Mouse (Mus musculus) spleen, adult 18-20 months (tissue): Measurements from ENCODE around the gene 3110018I06Rik.

Source experiments
- DNase-seq, 2 experiments: peaks; one replicate each; pipeline ENCODE4 v3.0.0; 2022; ENCODE audit warnings: mixed read lengths in 2 of 2

Gene 3110018I06Rik

GRCm38 (mm10) chr12:107488371-107488770, at the start of gene 3110018I06Rik:
Gene 3110018I06Rik (plus strand): TSS chr12:107488632.
- DNase-seq = no peak

GRCm38 (mm10) chr12:107444681-107445080, 43.8 kb upstream of the 3110018I06Rik start:
- DNase-seq = no peak

GRCm38 (mm10) chr12:107457835-107458234, 30.6 kb upstream of the 3110018I06Rik start:
- DNase-seq = no peak

- peak in 1 of 2 experiments; percentile 4 for DNase-seq
Measured at GRCm38 (mm10) chr12:107464731-107465130, 23.7 kb upstream of the 3110018I06Rik start.

- DNase-seq = no peak
Measured at GRCm38 (mm10) chr12:107476441-107477291, 11.8 kb upstream of the 3110018I06Rik start.

- DNase-seq = no peak
Measured at GRCm38 (mm10) chr12:107479350-107479749, 9.1 kb upstream of the 3110018I06Rik start.

GRCm38 (mm10) chr12:107483031-107483430, 5.4 kb upstream of the 3110018I06Rik start:
- no peak for DNase-seq

GRCm38 (mm10) chr12:107491344-107491743, 2.9 kb downstream of the 3110018I06Rik start:
- DNase-seq = no peak

- DNase-seq = no peak
Measured at GRCm38 (mm10) chr12:107496924-107497323, 8.5 kb downstream of the 3110018I06Rik start.

GRCm38 (mm10) chr12:107509661-107510237, 21.3 kb downstream of the 3110018I06Rik start:
- no peak for DNase-seq

GRCm38 (mm10) chr12:107511112-107511511, 22.7 kb downstream of the 3110018I06Rik start:
- DNase-seq = no peak

GRCm38 (mm10) chr12:107516265-107517217, 28.1 kb downstream of the 3110018I06Rik start:
- no peak for DNase-seq

GRCm38 (mm10) chr12:107520941-107521340, 32.5 kb downstream of the 3110018I06Rik start:
- no peak for DNase-seq

- DNase-seq = no peak
Measured at GRCm38 (mm10) chr12:107528346-107528880, 40.0 kb downstream of the 3110018I06Rik start.

- DNase-seq = no peak
Measured at GRCm38 (mm10) chr12:107532871-107533270, 44.4 kb downstream of the 3110018I06Rik start.
